Mouse (Mus musculus): ENCODE results near the gene Akap11.
"Not testable (repeated sequence)": the region's sequence is repeated elsewhere in the genome, so short reads cannot be mapped to it uniquely, and the experiment has no call there.

Akap11 gene

DNA sequence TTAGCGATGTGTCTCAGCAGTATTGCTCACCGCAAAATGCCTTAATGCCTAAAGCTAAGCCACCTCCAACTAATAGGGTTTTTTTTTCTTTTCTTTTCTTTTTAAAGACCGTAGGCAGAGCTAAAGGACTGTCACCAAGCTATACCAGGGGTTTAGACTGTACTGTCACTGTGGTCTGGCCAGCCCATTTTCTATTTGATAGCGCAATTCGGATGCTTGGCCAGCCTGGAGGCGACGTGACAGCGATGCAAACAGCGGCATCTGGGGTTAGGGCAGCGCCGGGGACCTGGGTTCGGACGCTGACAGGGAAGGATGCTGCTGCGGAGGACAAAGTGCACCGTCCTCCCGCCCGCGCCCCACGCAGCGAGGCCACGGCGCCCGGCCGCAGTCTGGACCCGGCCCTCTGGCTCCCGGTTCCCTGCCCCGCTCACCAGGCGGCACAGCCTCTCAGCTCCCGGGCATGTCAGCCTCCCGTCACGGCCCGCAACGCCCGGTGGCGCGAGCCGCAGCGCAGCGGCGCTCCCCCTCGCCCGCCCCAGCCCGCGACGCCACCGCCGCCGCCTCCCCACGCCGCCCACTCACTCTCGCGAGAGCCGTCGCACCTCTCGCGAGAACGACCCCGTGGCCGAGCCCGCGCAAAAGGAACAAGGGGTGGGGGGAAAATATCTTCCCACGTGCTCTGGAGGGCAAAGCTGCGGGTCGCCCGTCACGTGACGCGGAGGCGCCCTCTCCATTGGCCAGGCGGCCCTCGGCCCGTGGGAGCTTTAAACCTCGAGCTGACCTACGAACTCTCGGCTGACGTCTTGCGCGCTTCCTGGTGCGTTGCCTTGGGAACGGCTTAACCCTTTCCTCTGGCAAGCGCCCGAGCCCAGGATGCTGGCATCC lies at the start of gene Akap11:
Gene Akap11, minus strand, starts transcription at position 528 of the 885 bp plus-strand sequence.
- peak; percentile 96 for DNase-seq (ENCODE audit: low read depth)

DNA sequence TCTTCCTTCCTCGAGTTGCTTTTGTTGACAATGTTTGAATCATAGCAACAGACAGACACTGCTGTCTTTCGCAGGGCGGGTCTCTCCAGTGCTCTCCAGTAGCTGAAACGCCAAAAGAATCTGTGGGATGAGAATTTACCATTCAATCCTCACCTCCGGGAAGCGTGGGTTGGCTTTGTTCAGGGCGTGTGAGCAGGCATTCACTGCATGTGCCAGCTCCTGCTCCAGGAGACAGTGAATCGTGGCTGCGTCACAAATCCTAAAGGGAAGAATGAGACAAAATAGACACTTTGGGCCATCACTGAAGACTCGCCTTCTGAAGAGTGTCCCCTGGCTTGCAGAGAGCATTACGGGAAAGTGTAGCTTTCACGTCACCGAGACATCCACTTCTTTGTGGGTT lies 47.6 kb upstream of the Akap11 start:
- DNase-seq (ENCODE audit: low read depth), result no peak

DNA sequence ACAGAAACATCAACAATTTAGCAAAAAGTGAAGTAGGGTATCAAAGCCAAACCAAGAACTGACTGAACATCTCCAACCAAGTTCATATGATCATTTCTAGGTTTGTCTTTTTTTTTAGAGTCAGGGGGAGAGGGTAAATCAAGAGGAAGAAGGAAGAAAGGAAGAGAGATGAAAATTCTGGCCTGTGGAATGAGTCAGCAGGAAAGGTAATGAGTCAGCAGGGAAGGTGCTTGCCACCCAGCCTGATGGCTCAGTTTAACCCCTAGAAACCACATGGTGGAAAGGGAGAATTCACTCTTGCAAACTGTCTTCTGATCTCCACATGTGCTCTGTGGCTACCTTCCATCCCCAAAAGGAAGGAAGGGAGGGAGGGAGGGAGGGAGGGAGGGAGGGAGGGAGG lies 46.6 kb upstream of the Akap11 start:
- peak; percentile 79 for DNase-seq (ENCODE audit: low read depth)

DNA sequence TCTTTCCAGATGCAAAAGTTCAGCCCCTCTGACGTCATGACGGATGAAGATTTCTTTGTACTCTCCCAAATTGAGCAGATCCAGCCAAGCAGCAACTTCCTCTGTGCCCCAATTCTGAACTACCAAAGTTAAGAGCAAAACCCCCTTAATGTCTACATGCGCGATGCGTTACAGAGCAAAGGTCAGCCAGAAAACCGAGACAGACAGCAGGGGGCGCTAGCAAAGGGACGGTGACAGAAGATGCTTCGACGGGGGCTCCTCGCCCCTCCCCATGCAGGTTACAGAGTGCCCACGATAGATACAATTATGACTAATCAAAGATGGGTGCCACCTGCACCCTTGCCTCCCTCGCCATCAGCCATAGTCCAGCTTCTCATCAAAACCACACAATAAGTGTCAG lies 39.3 kb upstream of the Akap11 start:
- DNase-seq (ENCODE audit: low read depth), result no peak

DNA sequence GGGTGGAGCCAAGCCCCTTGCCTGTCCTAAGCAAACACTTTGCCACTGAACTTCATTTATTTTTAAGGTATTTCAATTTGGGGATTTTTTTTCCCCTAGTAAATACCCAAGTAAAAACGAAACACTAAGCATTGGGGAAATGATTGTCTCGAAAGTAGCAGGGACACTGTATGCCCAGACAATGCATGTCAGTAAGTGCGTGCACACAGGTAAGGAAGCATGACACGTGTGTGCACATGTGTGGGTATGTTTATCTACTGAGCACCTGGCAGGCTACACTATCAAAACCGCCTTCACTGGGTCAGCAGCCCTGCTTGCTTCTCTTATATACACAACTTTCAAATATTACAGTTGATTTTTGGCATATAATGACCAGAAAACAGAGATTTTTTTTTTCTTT lies 31.8 kb upstream of the Akap11 start:
- no peak for DNase-seq (ENCODE audit: low read depth)

DNA sequence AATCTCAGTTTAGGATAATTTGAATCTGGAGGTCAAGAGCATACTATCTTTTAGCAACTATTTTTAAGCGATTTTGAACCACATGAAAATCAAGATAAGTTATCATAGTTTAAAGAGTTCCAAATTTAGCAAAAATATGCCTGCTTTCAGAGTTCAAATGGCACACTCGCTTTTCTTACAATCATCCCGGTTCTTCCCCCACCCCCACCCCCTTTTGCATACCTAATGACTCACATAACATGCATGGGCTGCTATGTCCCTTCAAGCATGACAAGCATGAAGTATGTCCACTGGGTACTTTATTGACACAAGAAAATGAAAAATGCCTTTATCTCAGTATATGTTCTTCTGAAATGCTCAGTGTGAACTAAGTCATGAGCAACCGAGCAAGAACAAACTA lies 29.8 kb upstream of the Akap11 start:
- DNase-seq (ENCODE audit: low read depth), result no peak

DNA sequence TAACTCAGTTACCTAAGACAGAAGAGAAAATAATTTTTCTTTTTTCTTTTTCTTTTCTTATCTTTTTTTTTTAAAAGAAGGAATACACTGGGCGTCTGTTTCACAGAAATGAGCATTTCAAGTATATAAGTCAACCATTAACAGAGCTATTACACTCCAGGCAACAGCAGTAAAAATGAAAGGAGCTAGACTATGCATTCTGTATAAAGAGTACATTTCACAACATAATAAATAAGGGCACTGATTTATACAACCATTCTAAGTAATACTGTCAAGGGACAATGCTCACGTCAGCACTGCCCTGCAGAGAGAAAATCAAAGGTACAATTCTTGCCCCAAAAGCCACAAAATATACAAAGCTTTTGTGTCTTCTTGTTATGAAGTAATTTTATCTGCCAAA lies 27.7 kb upstream of the Akap11 start:
- no peak for DNase-seq (ENCODE audit: low read depth)

DNA sequence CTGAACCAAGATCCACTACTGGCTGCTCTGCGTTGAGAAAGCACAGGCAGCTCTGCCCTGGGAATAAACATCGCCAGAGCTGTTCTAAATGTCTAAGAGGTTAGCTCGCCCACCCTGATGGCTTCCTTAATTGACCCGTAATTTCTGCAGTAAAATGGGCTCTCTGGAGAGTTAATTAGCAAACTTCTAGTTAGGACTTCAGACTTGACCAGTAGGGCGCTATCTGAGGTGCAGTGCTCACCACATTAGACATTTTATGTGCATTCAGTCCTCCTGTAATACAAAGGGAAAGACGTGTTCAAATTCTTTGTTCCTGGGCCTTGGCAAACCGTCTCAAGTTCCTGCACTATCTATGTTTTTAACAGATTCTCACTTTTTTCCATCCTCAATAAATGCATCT lies 26.6 kb upstream of the Akap11 start:
- no peak for DNase-seq (ENCODE audit: low read depth)

DNA sequence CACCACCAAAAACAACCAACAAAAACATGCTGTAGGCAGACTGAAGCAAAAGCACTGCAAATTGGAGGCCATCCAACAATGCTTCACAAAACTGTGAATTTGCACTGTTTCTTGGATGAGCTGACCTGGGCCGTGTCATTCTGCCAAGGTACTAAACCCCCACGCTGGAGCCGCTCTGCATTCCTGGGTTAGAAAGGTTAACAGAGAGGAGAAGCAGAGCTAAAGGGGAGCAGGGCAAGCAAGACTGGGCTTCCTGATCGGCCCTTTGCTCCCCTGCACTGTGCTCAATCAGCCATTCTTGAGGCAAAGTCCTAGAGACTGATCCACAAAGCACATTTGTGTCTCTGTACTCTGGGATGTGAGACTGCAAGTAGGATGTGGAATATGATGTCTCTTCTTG lies 25.5 kb upstream of the Akap11 start:
- DNase-seq (ENCODE audit: low read depth), result no peak

DNA sequence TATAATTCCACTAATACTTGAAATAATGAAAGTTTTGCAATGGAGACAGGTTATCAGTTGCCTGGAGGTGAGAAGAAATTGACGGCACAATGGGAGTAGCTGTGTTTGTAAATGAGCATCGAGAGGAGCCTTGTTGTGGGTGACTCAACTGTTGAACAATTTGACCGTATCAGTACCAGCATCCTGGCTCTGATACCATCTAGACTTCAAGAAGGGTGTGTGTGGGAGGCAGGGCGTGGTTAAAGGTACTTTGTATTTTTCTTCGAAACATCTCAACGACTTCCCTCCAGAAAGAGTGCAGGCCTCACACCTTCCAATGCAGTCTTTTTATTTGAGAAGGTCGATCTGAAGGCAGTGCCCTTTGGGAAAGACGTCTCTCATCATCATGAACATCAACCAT lies 22.4 kb upstream of the Akap11 start:
- DNase-seq (ENCODE audit: low read depth), result no peak

DNA sequence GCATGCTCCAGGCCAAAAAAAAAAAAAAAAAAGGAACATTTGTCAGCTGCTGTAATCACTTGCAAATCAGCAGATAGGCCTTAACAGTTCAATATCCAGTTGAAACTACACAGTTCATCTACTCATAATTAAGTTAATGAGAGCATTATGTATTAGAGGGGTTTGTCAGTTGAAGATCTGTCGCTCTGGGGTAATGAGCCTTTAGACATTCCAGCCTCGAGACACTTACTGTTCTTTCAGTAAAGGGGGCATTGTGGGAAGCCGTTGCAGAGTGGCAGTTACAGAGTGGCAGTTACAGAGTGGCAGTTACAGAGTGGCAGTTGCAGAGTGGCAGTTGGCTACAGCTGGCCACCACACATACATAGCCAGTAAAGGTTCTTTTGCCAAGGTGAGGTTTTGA lies 18.2 kb upstream of the Akap11 start:
- not testable (repeated sequence) for DNase-seq (ENCODE audit: low read depth)

DNA sequence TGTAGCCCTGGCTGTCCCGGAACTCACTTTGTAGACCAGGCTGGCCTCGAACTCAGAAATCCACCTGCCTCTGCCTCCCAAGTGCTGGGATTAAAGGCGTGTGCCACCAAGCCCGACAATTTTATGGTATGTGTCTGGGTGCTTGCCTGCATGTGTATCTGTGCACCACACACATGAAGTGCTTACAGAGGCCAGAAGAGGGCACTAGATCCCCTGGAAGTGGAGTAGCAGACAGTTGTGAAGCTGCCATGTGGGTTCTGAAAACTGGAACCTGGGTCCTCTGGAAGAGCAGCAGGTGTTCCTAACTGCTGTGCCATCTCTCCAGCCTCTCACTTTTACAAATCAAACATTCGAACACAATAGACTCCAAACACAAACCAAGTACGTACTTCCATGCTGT lies 17.1 kb upstream of the Akap11 start:
- DNase-seq (ENCODE audit: low read depth), result peak; percentile 29

DNA sequence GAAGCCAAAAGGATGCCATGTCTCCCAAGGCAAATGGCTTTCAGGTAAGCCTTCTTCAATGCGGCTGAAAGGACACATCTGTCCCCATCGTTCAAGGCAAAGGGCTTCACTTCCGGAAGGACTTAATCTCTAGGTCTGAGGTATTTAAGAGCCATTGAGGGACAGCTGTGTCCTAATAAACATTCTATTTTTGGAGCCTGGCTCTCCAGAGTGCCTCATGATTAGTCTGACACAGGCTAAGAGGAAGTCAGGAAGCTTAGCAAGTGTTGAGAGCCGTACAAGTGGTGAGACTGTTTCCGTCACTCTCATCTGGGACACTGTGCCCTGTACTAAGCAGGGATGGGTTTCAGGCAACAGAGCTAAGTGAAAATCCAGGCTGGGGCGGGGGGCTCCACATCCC lies 12.2 kb upstream of the Akap11 start:
- DNase-seq (ENCODE audit: low read depth), result peak; percentile 17

DNA sequence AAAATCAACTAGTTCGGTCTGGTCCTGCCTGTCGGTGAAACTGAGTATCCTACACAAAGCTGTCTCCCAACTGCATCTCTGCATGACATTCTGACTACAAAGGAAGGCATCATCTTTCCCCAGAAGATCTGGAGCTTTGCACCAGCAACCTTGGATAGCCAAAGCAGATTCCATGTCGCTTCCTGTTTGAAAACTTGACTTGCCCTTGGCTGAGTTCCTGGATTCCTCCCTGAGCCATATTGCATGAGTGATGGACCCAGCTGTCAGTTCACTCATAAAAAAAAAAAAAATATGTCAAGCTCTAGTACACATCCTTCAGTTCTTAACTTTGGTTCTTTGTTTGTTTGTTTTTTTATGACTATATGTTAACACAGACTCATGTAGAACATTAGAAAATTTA lies 4.7 kb upstream of the Akap11 start:
- DNase-seq (ENCODE audit: low read depth), result no peak

DNA sequence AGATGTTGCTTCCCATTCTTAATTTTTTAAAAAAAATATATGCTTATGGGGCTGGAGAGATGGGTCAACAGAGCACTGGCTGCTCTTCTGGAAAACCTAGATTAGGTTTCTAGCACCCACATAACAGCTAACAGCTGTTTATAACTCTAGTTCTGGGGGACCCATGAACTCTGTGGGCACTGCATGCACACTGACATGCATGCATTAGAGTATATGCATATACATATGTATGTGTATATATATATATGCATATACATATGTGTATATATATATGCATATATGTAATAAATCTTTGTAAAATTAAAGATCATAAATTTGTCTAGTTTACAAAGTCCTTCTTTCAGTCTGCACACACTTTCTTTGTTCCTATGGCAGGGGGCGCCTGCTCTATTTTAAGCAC lies 3.2 kb upstream of the Akap11 start:
- no peak for DNase-seq (ENCODE audit: low read depth)

DNA sequence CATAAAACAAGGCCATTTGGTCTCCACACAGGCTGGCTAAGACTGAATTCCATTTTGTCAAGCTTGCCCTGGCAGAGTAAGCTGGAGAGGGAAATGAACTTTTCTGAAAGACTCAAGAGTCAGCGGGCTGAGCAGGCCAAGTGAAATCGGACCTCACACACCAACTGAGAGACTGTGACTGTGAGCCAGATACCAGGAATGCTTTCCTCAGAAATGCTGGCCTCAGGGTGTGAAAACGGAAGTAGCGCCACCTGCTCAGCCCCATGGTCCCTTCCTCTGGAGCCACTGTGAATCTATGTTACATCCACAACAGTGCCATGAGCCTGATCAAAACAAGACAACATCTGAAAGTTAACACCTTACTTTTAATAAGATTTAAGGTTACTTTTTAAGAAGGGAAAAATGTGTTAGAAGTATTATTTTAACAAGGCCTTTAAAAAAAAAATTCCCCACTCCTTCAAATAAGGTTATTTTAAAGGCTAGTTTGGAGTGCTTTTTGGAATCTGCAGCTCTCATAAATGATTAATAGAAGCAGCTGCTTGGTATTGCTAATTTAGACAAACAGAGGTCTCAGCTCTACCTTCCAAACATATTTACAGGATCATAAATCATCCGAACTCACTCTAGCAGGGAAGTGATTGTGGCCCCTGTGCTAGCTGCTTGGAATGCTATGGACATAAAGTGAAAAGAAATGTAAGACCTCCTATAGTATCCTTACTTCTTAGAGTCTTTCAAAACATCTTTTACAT lies 2.1 kb upstream of the Akap11 start:
- no peak for DNase-seq (ENCODE audit: low read depth)

DNA sequence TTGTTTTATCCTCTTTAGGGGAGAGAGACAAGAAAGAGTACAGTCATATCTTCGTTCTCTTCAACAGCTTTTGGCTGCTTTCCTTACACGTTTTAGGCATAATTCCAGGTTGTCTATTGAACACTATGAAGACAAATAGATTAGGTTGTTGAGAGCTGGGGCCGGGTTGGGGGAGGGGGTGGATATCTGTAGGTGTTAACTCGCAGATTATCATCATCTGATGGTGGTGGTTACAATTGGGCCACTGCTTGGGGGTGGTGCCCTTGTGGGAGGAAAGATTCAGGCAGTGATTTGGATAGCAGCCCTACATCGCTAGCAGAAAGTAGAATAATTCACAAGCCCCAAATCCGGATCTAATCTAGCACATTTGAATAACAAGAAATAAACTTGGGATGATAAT lies 943 bp upstream of the Akap11 start:
- DNase-seq (ENCODE audit: low read depth), result no peak

DNA sequence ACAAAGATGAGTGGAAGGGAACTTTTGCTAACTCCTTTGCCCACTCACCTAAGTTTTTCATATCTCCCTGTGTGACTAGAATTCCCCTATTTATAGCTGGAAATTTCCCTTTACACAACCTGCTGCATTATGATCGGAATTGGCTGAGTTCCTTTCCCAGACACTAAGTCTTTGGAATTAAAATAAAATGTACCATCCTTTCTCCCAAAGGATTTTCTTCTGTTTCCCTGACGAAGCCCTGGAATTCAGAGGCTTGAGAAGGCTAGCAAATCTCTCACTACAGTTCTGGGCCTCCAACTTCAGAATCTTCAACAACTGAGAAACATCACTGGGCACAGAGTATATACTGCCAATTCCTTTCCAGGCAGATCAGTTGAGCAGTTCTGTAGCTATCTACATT lies 1.2 kb downstream of the Akap11 start:
- DNase-seq (ENCODE audit: low read depth), result no peak

DNA sequence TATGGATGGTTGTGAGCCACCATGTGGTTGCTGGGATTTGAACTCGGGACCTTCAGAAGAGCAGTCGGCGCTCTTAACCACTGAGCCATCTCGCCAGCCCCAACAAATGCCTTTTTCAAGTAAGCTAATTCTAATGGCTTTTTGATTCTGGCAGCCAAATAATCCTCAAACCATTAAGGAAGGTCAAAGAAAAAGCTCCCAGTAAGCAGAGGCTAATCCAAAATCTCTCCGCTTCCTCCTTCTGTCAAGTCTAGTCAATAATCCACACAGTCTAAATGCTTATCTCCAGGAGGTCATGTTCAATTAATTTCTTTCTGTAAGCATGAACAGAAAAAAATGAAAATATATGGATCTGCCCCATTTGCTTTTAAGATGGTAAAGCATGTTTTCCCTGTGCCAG lies 2.0 kb downstream of the Akap11 start:
- no peak for DNase-seq (ENCODE audit: low read depth)

DNA sequence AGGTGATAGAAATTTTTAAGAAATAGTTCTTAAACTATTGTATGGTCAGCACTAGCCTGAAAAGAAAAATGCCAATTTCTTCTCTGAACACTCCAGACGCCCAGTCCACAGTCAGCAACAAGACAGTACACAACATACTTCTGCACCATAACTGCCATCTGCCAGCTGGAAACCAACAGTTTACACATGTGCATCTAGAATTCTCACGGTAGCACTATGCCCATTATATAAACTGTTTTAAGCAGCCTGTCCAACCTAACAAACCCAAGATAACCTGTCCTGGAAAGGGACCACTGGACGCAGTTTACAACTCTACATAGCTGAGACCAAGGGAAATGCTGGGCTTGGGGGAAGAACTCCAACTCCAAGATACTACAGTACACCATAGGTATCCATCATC lies 2.9 kb downstream of the Akap11 start:
- no peak for DNase-seq (ENCODE audit: low read depth)

DNA sequence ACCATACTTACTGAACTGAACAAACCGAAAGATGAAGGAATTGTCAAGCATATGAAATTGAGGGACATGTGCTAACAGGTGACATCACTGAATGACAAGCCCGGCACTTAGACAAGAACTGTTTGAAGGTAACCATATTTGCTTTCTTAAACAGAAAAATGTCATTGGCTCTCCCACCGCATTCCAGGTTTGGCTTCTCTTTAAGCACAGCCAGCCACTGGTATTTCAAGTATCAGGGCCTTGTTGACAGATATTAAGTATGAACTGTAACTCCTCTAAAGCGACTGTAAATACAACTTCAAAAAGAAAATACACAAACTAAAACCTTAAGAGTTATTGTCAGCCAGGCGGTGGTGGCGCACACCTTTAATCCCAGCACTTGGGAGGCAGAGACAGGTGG lies 4.3 kb downstream of the Akap11 start:
- DNase-seq (ENCODE audit: low read depth), result no peak

DNA sequence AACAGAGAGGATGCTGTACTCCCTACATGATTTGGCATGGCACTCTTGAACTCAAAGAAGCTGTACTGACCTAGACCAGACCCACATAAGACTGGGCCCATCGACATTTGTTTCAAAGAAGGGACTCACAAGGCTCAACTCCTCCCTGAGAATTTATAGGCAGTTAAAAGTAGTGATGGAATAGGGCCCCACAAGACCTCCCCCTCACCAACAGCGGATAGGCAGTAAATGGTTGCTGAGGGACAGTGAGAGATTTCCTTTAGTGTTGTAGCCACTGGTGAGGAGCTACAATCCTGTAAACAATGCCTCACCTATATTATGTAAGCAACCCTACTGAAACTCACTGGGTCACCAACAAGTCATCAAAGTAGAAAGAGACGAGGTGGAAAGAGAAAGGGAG lies 6.4 kb downstream of the Akap11 start:
- no peak for DNase-seq (ENCODE audit: low read depth)

Measured in 416B (cell line).